Mouse (Mus musculus) CH12.LX (cell line): ENCODE measurements around the gene Pbx3. TPM values are rescaled to one million over a fixed set of nuclear protein-coding genes. Genes with fewer than 3 reads are reported as not detected.

Experiments
- DNase-seq: peaks from one replicate; pipeline ENCODE4 v3.0.0-alpha.2; 2013; ENCODE audit errors: extremely low read depth
- H3K27ac ChIP-seq: 2 replicates; pipeline ENCODE4 v1.5.1; 2012; ENCODE audit warnings: low read depth, mild to moderate bottlenecking, control low read depth, moderate library complexity; ENCODE audit not compliant: insufficient read depth
- H3K27me3 ChIP-seq: replicated peaks from 2 replicates; pipeline ENCODE3; 2012; ENCODE audit warnings: inconsistent platforms
- H3K36me3 ChIP-seq, 2 experiments: replicated peaks in 1 of 2; 2 replicates each; pipeline versions ENCODE3 to v1.6.1; 2012; ENCODE audit warnings: inconsistent platforms in 1 of 2, low read length in 1 of 2, mild to moderate bottlenecking in 1 of 2, mixed read lengths in 1 of 2, moderate library complexity in 1 of 2; ENCODE audit not compliant: control insufficient read depth in 1 of 2, insufficient read depth in 1 of 2
- H3K4me1 ChIP-seq, 2 experiments: 2 replicates each; pipeline ENCODE4 v1.6.1; 2012; ENCODE audit warnings: inconsistent platforms in 1 of 2, moderate library complexity in 1 of 2; ENCODE audit not compliant: insufficient read depth in 2 of 2, control insufficient read depth in 1 of 2
- H3K4me2 ChIP-seq: 2 replicates; pipeline ENCODE4 v1.6.1; 2012; ENCODE audit warnings: low read depth, mild to moderate bottlenecking, control low read depth; ENCODE audit not compliant: poor library complexity, insufficient read depth, severe bottlenecking
- H3K4me3 ChIP-seq, 3 experiments: fragments of 150-350 bp in 1 of 3; sonication (generic) in 1 of 3; replicated peaks in 1 of 3; 2 replicates each; pipeline versions ENCODE3 to v1.5.1; 2011 to 2012; ENCODE audit warnings: low read depth in 2 of 3, low read length in 2 of 3, mild to moderate bottlenecking in 2 of 3, moderate library complexity in 2 of 3, control low read depth in 1 of 3, improper control_type of control experiment in 1 of 3, inconsistent platforms in 1 of 3, mixed read lengths in 1 of 3; ENCODE audit not compliant: poor library complexity in 1 of 3
- H3K79me2 ChIP-seq: replicated peaks from 2 replicates; pipeline ENCODE4 v1.6.1; 2012; ENCODE audit warnings: mild to moderate bottlenecking, moderate library complexity; ENCODE audit not compliant: control insufficient read depth, poor library complexity, insufficient read depth, severe bottlenecking; ENCODE audit errors: extremely low read depth
- H3K9ac ChIP-seq: 2 replicates; pipeline ENCODE4 v1.6.1; 2012; ENCODE audit warnings: low read depth, mild to moderate bottlenecking, control low read depth, moderate library complexity; ENCODE audit not compliant: insufficient read depth
- H3K9me3 ChIP-seq: replicated peaks from 2 replicates; pipeline ENCODE3; 2012; ENCODE audit warnings: low read length, inconsistent platforms, mixed read lengths
- CTCF ChIP-seq, 2 experiments: IDR thresholded peaks in 1 of 2; conservative IDR thresholded peaks in 1 of 2; 2 replicates each; pipeline ENCODE4 v1.5.1; 2011 to 2012; ENCODE audit warnings: low read depth in 2 of 2, low read length in 2 of 2, improper control_type of control experiment in 1 of 2, inconsistent platforms in 1 of 2, mild to moderate bottlenecking in 1 of 2, moderate library complexity in 1 of 2
- E2F4 ChIP-seq: IDR thresholded peaks from 2 replicates; pipeline ENCODE4 v1.6.1; 2011; ENCODE audit warnings: low read depth, low read length, improper control_type of control experiment; ENCODE audit not compliant: insufficient replicate concordance
- ELF1 ChIP-seq: IDR thresholded peaks from 2 replicates; pipeline ENCODE4 v1.6.1; 2014; ENCODE audit warnings: low read depth, mild to moderate bottlenecking, inconsistent platforms, low read length, improper control_type of control experiment
- EP300 ChIP-seq: IDR thresholded peaks from 2 replicates; pipeline ENCODE4 v1.6.1; 2011; ENCODE audit warnings: low read length, improper control_type of control experiment
- GABPA ChIP-seq: IDR thresholded peaks from 2 replicates; pipeline ENCODE4 v1.6.1; 2012; ENCODE audit warnings: low read depth, low read length, improper control_type of control experiment, inconsistent platforms; ENCODE audit not compliant: insufficient replicate concordance
- IRF4 ChIP-seq: IDR thresholded peaks from 2 replicates; pipeline ENCODE4 v1.6.1; 2014; ENCODE audit warnings: low read depth, mild to moderate bottlenecking, inconsistent platforms, low read length, improper control_type of control experiment
- MAFK ChIP-seq: IDR thresholded peaks from 2 replicates; pipeline ENCODE4 v1.6.1; 2011; ENCODE audit warnings: low read length, improper control_type of control experiment; ENCODE audit not compliant: insufficient replicate concordance
- MAZ ChIP-seq: IDR thresholded peaks from 2 replicates; pipeline ENCODE4 v1.6.1; 2012; ENCODE audit warnings: low read depth, mild to moderate bottlenecking, inconsistent platforms, low read length, improper control_type of control experiment, moderate library complexity
- MXI1 ChIP-seq: IDR thresholded peaks from 2 replicates; pipeline ENCODE4 v1.6.1; 2011; ENCODE audit warnings: mild to moderate bottlenecking, low read depth, low read length, improper control_type of control experiment
- MYC ChIP-seq: IDR thresholded peaks from 2 replicates; pipeline ENCODE4 v1.6.1; 2011; ENCODE audit warnings: low read depth, mild to moderate bottlenecking, improper control_type of control experiment, low read length
- NELFE ChIP-seq: IDR thresholded peaks from 2 replicates; pipeline ENCODE4 v1.6.1; 2011; ENCODE audit warnings: low read depth, low read length, improper control_type of control experiment
- PAX5 ChIP-seq: IDR thresholded peaks from 2 replicates; pipeline ENCODE4 v1.6.1; 2012; ENCODE audit warnings: low read length, inconsistent platforms, mixed read lengths
- POLR2A ChIP-seq: IDR thresholded peaks from 2 replicates; pipeline ENCODE4 v1.6.1; 2011; ENCODE audit warnings: low read depth, mild to moderate bottlenecking, improper control_type of control experiment, low read length
- SIN3A ChIP-seq: IDR thresholded peaks from 2 replicates; pipeline ENCODE4 v1.6.1; 2012; ENCODE audit warnings: low read length, improper control_type of control experiment, inconsistent platforms
- SMC3 ChIP-seq: IDR thresholded peaks from 2 replicates; pipeline ENCODE4 v1.6.1; 2011; ENCODE audit warnings: low read depth, low read length, improper control_type of control experiment
- TBP ChIP-seq: conservative IDR thresholded peaks from 2 replicates; pipeline ENCODE4 v1.6.1; 2011; ENCODE audit warnings: low read depth, low read length, improper control_type of control experiment
- TCF12 ChIP-seq: IDR thresholded peaks from 2 replicates; pipeline ENCODE4 v1.6.1; 2014; ENCODE audit warnings: low read depth, mild to moderate bottlenecking, inconsistent platforms, low read length, improper control_type of control experiment
- UBTF ChIP-seq: IDR thresholded peaks from 2 replicates; pipeline ENCODE4 v1.6.1; 2012; ENCODE audit warnings: low read depth, mild to moderate bottlenecking, inconsistent platforms, low read length, improper control_type of control experiment, moderate library complexity
- USF1 ChIP-seq: IDR thresholded peaks from 2 replicates; pipeline ENCODE4 v1.6.1; 2014; ENCODE audit warnings: low read depth, mild to moderate bottlenecking, inconsistent platforms, low read length, improper control_type of control experiment
- USF2 ChIP-seq: conservative IDR thresholded peaks from 2 replicates; pipeline ENCODE4 v1.6.1; 2011; ENCODE audit warnings: low read depth, low read length, improper control_type of control experiment
- ZKSCAN1 ChIP-seq: IDR thresholded peaks from 2 replicates; pipeline ENCODE4 v1.6.1; 2012; ENCODE audit warnings: low read depth, inconsistent platforms, low read length, improper control_type of control experiment, borderline replicate concordance
- ZNF384 ChIP-seq: IDR thresholded peaks from 2 replicates; pipeline ENCODE4 v1.6.1; 2012; ENCODE audit warnings: low read depth, low read length, improper control_type of control experiment, inconsistent platforms
- dilution Hi-C: fragments of 300-500 bp; cut with MboI; formaldehyde crosslinking; loops from 2 replicates; pipeline ENCODE4 v1.14.3; 2020; ENCODE audit warnings: low sequenced_read_pairs; ENCODE audit not compliant: extremely low pct_unique_long_range_greater_than_20kb, extremely low pct_ligation_motif_present
- in situ Hi-C: fragments of 300-500 bp; cut with MboI; formaldehyde crosslinking; loops from 3 replicates; pipeline ENCODE4 v1.14.3; 2019; ENCODE audit warnings: low sequenced_read_pairs, low pct_ligation_motif_present, low pct_unique_long_range_greater_than_20kb, mixed read lengths
- polyA plus RNA-seq: library from polyadenylated mRNA; unstranded; fragments of >175 nt; gene quantifications from 2 replicates; pipeline ENCODE4 v1.2.1, GENCODE M21; 2012; ENCODE audit warnings: low read depth; ENCODE audit not compliant: insufficient read length
- total RNA-seq, 2 experiments: library from RNA; depleted of rRNA; stranded (reverse); fragments of 300-350 nt in 1 of 2; fragments of >200 nt in 1 of 2; gene quantifications; 2 replicates each; pipeline ENCODE4 v1.2.3; 2012 to 2014

Pbx3 gene
- total and polyA plus RNA-seq, 3 experiments: 3.8 to 8.1 (median 5.9) TPM

DNA sequence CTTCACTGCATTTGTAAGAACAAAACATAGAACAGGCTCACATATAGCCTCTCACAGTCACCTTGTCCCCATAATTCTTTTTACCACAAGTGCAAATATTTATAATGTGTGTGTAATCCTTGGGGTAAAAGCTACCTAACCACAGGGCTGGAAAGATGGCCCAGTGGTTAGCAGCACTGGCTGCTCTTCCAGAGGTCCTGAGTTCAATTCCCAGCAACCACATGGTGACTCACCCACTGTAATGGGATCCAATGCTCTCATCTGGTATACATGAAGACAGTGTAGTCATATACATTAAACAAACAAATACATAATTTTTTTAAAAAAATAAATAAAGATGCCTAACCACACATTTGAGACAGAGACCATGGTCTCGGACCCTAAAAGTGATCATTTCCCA is 240.2 kb downstream of the Pbx3 start:
- no peak overlapping the region for H3K9ac ChIP-seq
- no peak for TF ChIP-seq ZNF384
- no peak for TF ChIP-seq IRF4
- TF ChIP-seq NELFE: no peak
- TF ChIP-seq TBP: no peak
- TF ChIP-seq MAFK: no peak
- TF ChIP-seq USF2: no peak
- TF ChIP-seq USF1: no peak
- no peak for TF ChIP-seq SMC3
- H3K36me3 ChIP-seq: no peaks in the 10 kb centered on the region
- in situ Hi-C loops (no loop called here), dilution Hi-C loops (no loop called here)
- H3K4me3 ChIP-seq: no peak overlapping the region
- peaks cover 3% of the 10 kb centered on the region for H3K27me3 ChIP-seq
- H3K4me1 ChIP-seq: no peaks in the 10 kb centered on the region
- no peak overlapping the region for H3K4me2 ChIP-seq
- H3K9me3 ChIP-seq: peaks cover 2% of the 10 kb centered on the region
- no peak overlapping the region for H3K27ac ChIP-seq
- H3K79me2 ChIP-seq: no peaks in the 10 kb centered on the region
- no peak for DNase-seq

DNA sequence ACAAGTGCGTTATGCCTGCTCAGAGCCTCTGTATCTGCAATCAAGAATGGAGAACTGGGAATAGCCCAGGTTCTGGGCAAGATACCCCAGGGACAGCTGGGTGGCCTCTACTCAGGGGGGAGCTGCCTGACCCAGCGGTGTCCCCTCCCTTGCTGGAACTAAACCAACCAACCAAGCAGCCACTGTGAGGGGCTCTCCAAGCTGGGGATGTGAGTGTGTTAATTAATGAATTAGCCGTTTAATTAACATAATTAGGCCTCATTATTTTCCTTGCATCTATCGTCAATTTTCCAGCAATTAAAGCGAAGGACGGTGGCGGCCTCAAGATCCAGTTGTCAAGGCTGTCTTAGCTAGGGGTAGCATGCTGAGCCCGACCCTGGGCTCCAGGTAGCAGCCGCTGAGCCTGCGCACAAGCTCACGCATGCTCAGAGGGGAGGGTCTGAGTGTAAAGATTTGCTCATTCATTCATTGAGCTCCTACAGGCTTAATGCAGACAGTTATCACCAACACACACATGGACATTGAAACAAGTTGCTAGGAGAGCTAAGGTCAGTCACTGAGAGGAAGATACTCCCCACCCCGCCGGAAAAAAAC is 243.2 kb downstream of the Pbx3 start:
- Histone ChIP-seq H3K4me2 (no peak overlapping the region), H3K4me3 (no peak overlapping the region), H3K9me3 (peaks cover 2% of the 10 kb centered on the region), H3K36me3 (no peaks in the 10 kb centered on the region), H3K9ac (no peak overlapping the region), H3K79me2 (no peaks in the 10 kb centered on the region), H3K27ac (no peak overlapping the region), H3K4me1 (peaks cover 0 to 3% of the 10 kb centered on the region in 2 experiments; a peak in 1 of 4 replicates), H3K27me3 (peaks cover 8% of the 10 kb centered on the region)
- DNase-seq: no peak
- in situ Hi-C loops (no loop called here), dilution Hi-C loops (no loop called here)
- no peak for TF ChIP-seq CTCF (conservative IDR thresholded peaks at IDR 0.05 in 1 of 2, IDR thresholded peaks at IDR 0.05 in 1 of 2; ENCODE audit: low read depth in 2 of 2, low read length in 2 of 2)
- no peak for TF ChIP-seq PAX5
- no peak for TF ChIP-seq TBP
- TF ChIP-seq GABPA: no peak
- TF ChIP-seq EP300: no peak
- no peak for TF ChIP-seq POLR2A
- TF ChIP-seq ZKSCAN1: no peak
- no peak for TF ChIP-seq ELF1

DNA sequence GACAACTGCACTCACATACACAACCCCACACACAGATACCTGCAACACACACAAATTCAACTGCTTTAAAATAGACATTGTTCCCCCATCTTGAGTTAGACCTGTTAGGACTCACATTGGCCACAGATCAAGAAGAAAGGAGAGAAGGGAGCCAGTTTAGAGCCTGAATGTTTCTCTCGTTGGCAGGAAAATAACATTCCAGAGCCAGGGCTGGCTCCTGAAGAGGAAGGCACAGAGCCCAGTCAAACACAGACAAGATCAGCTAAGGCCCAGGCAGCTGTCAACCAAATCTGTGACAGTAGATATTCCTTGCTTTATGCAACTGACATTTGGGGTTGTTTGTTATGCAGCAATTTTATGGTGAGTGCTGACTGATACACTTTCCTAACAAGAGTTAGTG is 245.1 kb downstream of the Pbx3 start:
- Histone ChIP-seq H3K27ac (no peak overlapping the region), H3K79me2 (no peaks in the 10 kb centered on the region), H3K4me3 (no peak overlapping the region), H3K4me1 (peaks cover 0 to 3% of the 10 kb centered on the region in 2 experiments; a peak in 2 of 4 replicates), H3K9me3 (peaks cover 2% of the 10 kb centered on the region)
- dilution Hi-C loops: no loop called here
- no peak for TF ChIP-seq MXI1
- no peak for TF ChIP-seq NELFE
- TF ChIP-seq POLR2A: no peak
- no peak for TF ChIP-seq MAZ
- no peak for TF ChIP-seq IRF4
- TF ChIP-seq UBTF: no peak
- no peak for TF ChIP-seq TCF12
- no peak for TF ChIP-seq E2F4
- no peak for TF ChIP-seq TBP
- TF ChIP-seq GABPA: no peak
- no peak for TF ChIP-seq SMC3
- TF ChIP-seq EP300: no peak
- TF ChIP-seq USF1: no peak
- no peak for TF ChIP-seq SIN3A
- no peak for TF ChIP-seq MYC
- TF ChIP-seq, all 38 proteins: peak for 0
- Histone ChIP-seq H3K36me3 (no peaks in the 10 kb centered on the region), H3K4me2 (no peak overlapping the region), H3K27me3 (peaks cover 10% of the 10 kb centered on the region), H3K9ac (no peak overlapping the region)
- no peak for DNase-seq
- in situ Hi-C loops: no loop called here
